Mouse (Mus musculus): ENCODE data around the gene Bbc3. TPM values are rescaled to one million over a fixed set of nuclear protein-coding genes. Genes with fewer than 3 reads are reported as not detected.

Bbc3 gene
- polyA plus RNA-seq, 1 experiment from 2014 or later, result 18.9 TPM

- Histone ChIP-seq H3K4me3 (replicated peaks; ENCODE audit: low read length) (peak within 1 kb of the TSS; percentile 77), H3K27me3 (replicated peaks; ENCODE audit: control insufficient read depth, insufficient read depth, low read length) (no peaks in the 10 kb centered on the region), H3K4me2 (ENCODE audit: low read length) (peak within 1 kb of the TSS; percentile 95), H3K4me1 (replicated peaks; ENCODE audit: control insufficient read depth, insufficient read depth, low read length) (peaks cover 27% of the 10 kb centered on the region), H3K9ac (replicated peaks; ENCODE audit: low read depth, low read length) (peak within 1 kb of the TSS; percentile 87), H3K36me3 (ENCODE audit: control insufficient read depth, insufficient read depth) (peaks cover 8% of the 10 kb centered on the region), H3K9me3 (ENCODE audit: control insufficient read depth, low read length) (no peaks in the 10 kb centered on the region), H3K27ac (ENCODE audit: low read length) (peak within 1 kb of the TSS; percentile 94)
- peak; percentile 81 for ATAC-seq
- under 1% methylated on average over 44 of the region's 49 CpGs for WGBS
Measured at GRCm38 (mm10) chr7:16273081-16273765, 35.0 kb upstream of the Bbc3 start, which contains the start of gene Inafm1. TSS of gene Inafm1 (minus strand) at chr7:16273617.

GRCm38 (mm10) chr7:16273766-16274140 lies 34.4 kb upstream of the Bbc3 start:
- ATAC-seq, result peak; percentile 63
- Histone ChIP-seq H3K9ac (replicated peaks; ENCODE audit: low read depth, low read length) (peak overlapping the region; percentile 66), H3K27me3 (replicated peaks; ENCODE audit: control insufficient read depth, insufficient read depth, low read length) (no peaks in the 10 kb centered on the region), H3K4me1 (replicated peaks; ENCODE audit: control insufficient read depth, insufficient read depth, low read length) (peaks cover 27% of the 10 kb centered on the region), H3K4me3 (replicated peaks; ENCODE audit: low read length) (peak overlapping the region; percentile 77), H3K36me3 (ENCODE audit: control insufficient read depth, insufficient read depth) (peaks cover 10% of the 10 kb centered on the region), H3K9me3 (ENCODE audit: control insufficient read depth, low read length) (no peaks in the 10 kb centered on the region), H3K27ac (ENCODE audit: low read length) (peak overlapping the region; percentile 94), H3K4me2 (ENCODE audit: low read length) (peak overlapping the region; percentile 95)
- WGBS, result 0% methylated on average over 18 of the region's 18 CpGs

- Histone ChIP-seq H3K9me3 (ENCODE audit: control insufficient read depth, low read length) (no peaks in the 10 kb centered on the region), H3K9ac (replicated peaks; ENCODE audit: low read depth, low read length) (no peak overlapping the region), H3K4me3 (replicated peaks; ENCODE audit: low read length) (no peak overlapping the region), H3K4me1 (replicated peaks; ENCODE audit: control insufficient read depth, insufficient read depth, low read length) (peaks cover 27% of the 10 kb centered on the region), H3K4me2 (ENCODE audit: low read length) (no peak overlapping the region), H3K27me3 (replicated peaks; ENCODE audit: control insufficient read depth, insufficient read depth, low read length) (no peaks in the 10 kb centered on the region), H3K27ac (ENCODE audit: low read length) (no peak overlapping the region), H3K36me3 (ENCODE audit: control insufficient read depth, insufficient read depth) (peaks cover 10% of the 10 kb centered on the region)
- no peak for ATAC-seq
- 91% methylated on average over 10 of the region's 10 CpGs for WGBS
Measured at GRCm38 (mm10) chr7:16274922-16275890, 33.0 kb upstream of the Bbc3 start.

GRCm38 (mm10) chr7:16280721-16281120 lies 27.5 kb upstream of the Bbc3 start:
- H3K9ac ChIP-seq (replicated peaks; ENCODE audit: low read depth, low read length), result no peak overlapping the region
- H3K4me2 ChIP-seq (ENCODE audit: low read length), result no peak overlapping the region
- H3K4me3 ChIP-seq (replicated peaks; ENCODE audit: low read length), result no peak overlapping the region
- no peak overlapping the region for H3K27ac ChIP-seq (ENCODE audit: low read length)
- H3K27me3 ChIP-seq (replicated peaks; ENCODE audit: control insufficient read depth, insufficient read depth, low read length), result no peaks in the 10 kb centered on the region
- no peaks in the 10 kb centered on the region for H3K9me3 ChIP-seq (ENCODE audit: control insufficient read depth, low read length)
- no peak for ATAC-seq
- peaks cover 21% of the 10 kb centered on the region for H3K36me3 ChIP-seq (ENCODE audit: control insufficient read depth, insufficient read depth)
- H3K4me1 ChIP-seq (replicated peaks; ENCODE audit: control insufficient read depth, insufficient read depth, low read length), result peaks cover 6% of the 10 kb centered on the region
- WGBS, result 95% methylated on average over 11 of the region's 11 CpGs

- Histone ChIP-seq H3K9ac (replicated peaks; ENCODE audit: low read depth, low read length) (no peak overlapping the region), H3K27ac (ENCODE audit: low read length) (no peak overlapping the region), H3K4me2 (ENCODE audit: low read length) (no peak overlapping the region), H3K4me1 (replicated peaks; ENCODE audit: control insufficient read depth, insufficient read depth, low read length) (peaks cover 11% of the 10 kb centered on the region), H3K27me3 (replicated peaks; ENCODE audit: control insufficient read depth, insufficient read depth, low read length) (no peaks in the 10 kb centered on the region), H3K4me3 (replicated peaks; ENCODE audit: low read length) (no peak overlapping the region), H3K36me3 (ENCODE audit: control insufficient read depth, insufficient read depth) (peaks cover 14% of the 10 kb centered on the region), H3K9me3 (ENCODE audit: control insufficient read depth, low read length) (no peaks in the 10 kb centered on the region)
- no peak for ATAC-seq
- WGBS, result 97% methylated on average over 13 of the region's 13 CpGs
Measured at GRCm38 (mm10) chr7:16282334-16282733, 25.9 kb upstream of the Bbc3 start.

- WGBS, result 86% methylated on average over 8 of the region's 8 CpGs
- Histone ChIP-seq H3K9ac (replicated peaks; ENCODE audit: low read depth, low read length) (no peak overlapping the region), H3K4me2 (ENCODE audit: low read length) (no peak overlapping the region), H3K4me3 (replicated peaks; ENCODE audit: low read length) (no peak overlapping the region), H3K27ac (ENCODE audit: low read length) (no peak overlapping the region), H3K27me3 (replicated peaks; ENCODE audit: control insufficient read depth, insufficient read depth, low read length) (no peaks in the 10 kb centered on the region), H3K4me1 (replicated peaks; ENCODE audit: control insufficient read depth, insufficient read depth, low read length) (peaks cover 11% of the 10 kb centered on the region), H3K36me3 (ENCODE audit: control insufficient read depth, insufficient read depth) (peaks cover 11% of the 10 kb centered on the region), H3K9me3 (ENCODE audit: control insufficient read depth, low read length) (no peaks in the 10 kb centered on the region)
- no peak for ATAC-seq
Measured at GRCm38 (mm10) chr7:16284001-16284400, 24.2 kb upstream of the Bbc3 start.

- H3K9me3 ChIP-seq (ENCODE audit: control insufficient read depth, low read length), result no peaks in the 10 kb centered on the region
- H3K4me3 ChIP-seq (replicated peaks; ENCODE audit: low read length), result no peak overlapping the region
- peaks cover 11% of the 10 kb centered on the region for H3K4me1 ChIP-seq (replicated peaks; ENCODE audit: control insufficient read depth, insufficient read depth, low read length)
- no peaks in the 10 kb centered on the region for H3K27me3 ChIP-seq (replicated peaks; ENCODE audit: control insufficient read depth, insufficient read depth, low read length)
- H3K27ac ChIP-seq (ENCODE audit: low read length), result no peak overlapping the region
- H3K4me2 ChIP-seq (ENCODE audit: low read length), result no peak overlapping the region
- no peak for ATAC-seq
- H3K9ac ChIP-seq (replicated peaks; ENCODE audit: low read depth, low read length), result no peak overlapping the region
- peaks cover 11% of the 10 kb centered on the region for H3K36me3 ChIP-seq (ENCODE audit: control insufficient read depth, insufficient read depth)
- WGBS, result 73% methylated on average over 9 of the region's 9 CpGs
Measured at GRCm38 (mm10) chr7:16284904-16285303, 23.3 kb upstream of the Bbc3 start.

GRCm38 (mm10) chr7:16285450-16286025 lies 22.7 kb upstream of the Bbc3 start:
- peak; percentile 24 for ATAC-seq
- Histone ChIP-seq H3K4me1 (replicated peaks; ENCODE audit: control insufficient read depth, insufficient read depth, low read length) (peaks cover 11% of the 10 kb centered on the region), H3K4me3 (replicated peaks; ENCODE audit: low read length) (peak overlapping the region; percentile 61), H3K27ac (ENCODE audit: low read length) (no peak overlapping the region), H3K9me3 (ENCODE audit: control insufficient read depth, low read length) (no peaks in the 10 kb centered on the region), H3K36me3 (ENCODE audit: control insufficient read depth, insufficient read depth) (peaks cover 11% of the 10 kb centered on the region), H3K4me2 (ENCODE audit: low read length) (peak overlapping the region; percentile 52), H3K27me3 (replicated peaks; ENCODE audit: control insufficient read depth, insufficient read depth, low read length) (no peaks in the 10 kb centered on the region), H3K9ac (replicated peaks; ENCODE audit: low read depth, low read length) (no peak overlapping the region)
- 3% methylated on average over 14 of the region's 14 CpGs for WGBS

Data from forebrain, embryonic 16.5 days (tissue).